Mouse (Mus musculus) neural tube, embryonic 11.5 days (tissue): Measurements from ENCODE around the gene Frem2. TPM values are rescaled to one million over a fixed set of nuclear protein-coding genes. Genes with fewer than 3 reads are reported as not detected.

Experiments used
- ATAC-seq: fragments of 200-750 bp; cut with Nextera tagmentation; 2 replicates; pipeline ENCODE4 v1.8.0; 2017; ENCODE audit warnings: moderate number of reproducible peaks, mild to moderate bottlenecking, moderate TSS enrichment, moderate library complexity; ENCODE audit not compliant: insufficient read depth, low FRiP score, low TSS enrichment
- DNase-seq: peaks from one replicate; pipeline ENCODE4 v3.0.0-alpha.2; 2015; ENCODE audit warnings: low spot score
- H3K27ac ChIP-seq: fragments of 300-500 bp; sonication (generic); 2 replicates; pipeline ENCODE4 v1.5.1; 2014; ENCODE audit warnings: low read depth, mild to moderate bottlenecking, low read length
- H3K27me3 ChIP-seq: fragments of 300-500 bp; sonication (generic); 2 replicates; pipeline ENCODE4 v1.6.1; 2014; ENCODE audit warnings: mild to moderate bottlenecking, low read length, mixed read lengths; ENCODE audit not compliant: control insufficient read depth, insufficient read depth
- H3K36me3 ChIP-seq: fragments of 300-500 bp; sonication (generic); 2 replicates; pipeline ENCODE4 v1.6.1; 2014; ENCODE audit warnings: mild to moderate bottlenecking, low read length, moderate library complexity, mixed read lengths; ENCODE audit not compliant: control insufficient read depth, insufficient read depth
- H3K4me1 ChIP-seq: fragments of 300-500 bp; sonication (generic); 2 replicates; pipeline ENCODE4 v1.6.1; 2014; ENCODE audit warnings: low read length, mixed read lengths; ENCODE audit not compliant: control insufficient read depth, insufficient read depth
- H3K4me2 ChIP-seq: fragments of 300-500 bp; sonication (generic); 2 replicates; pipeline ENCODE4 v1.6.1; 2014; ENCODE audit warnings: low read depth, mild to moderate bottlenecking, moderate library complexity
- H3K4me3 ChIP-seq: fragments of 300-500 bp; sonication (generic); 2 replicates; pipeline ENCODE4 v1.5.1; 2014; ENCODE audit warnings: low read depth, low read length
- H3K9ac ChIP-seq: fragments of 300-500 bp; sonication (generic); 2 replicates; pipeline ENCODE4 v1.6.1; 2014; ENCODE audit warnings: mild to moderate bottlenecking, low read length
- H3K9me3 ChIP-seq: fragments of 300-500 bp; sonication (generic); 2 replicates; pipeline ENCODE4 v1.6.1; 2016; ENCODE audit warnings: low read length; ENCODE audit not compliant: control insufficient read depth
- WGBS: fragments of 180-500 bp; shearing (Covaris S2); extraction: QIAGEN DNeasy Blood & Tissue Kit; methylation state at CpG from one replicate; pipeline ENCODE4 v1.1.7; 2014; 5-methylcytosine and 5-hydroxymethylcytosine counted together
- polyA plus RNA-seq: library from polyadenylated mRNA; unstranded; fragments of >200 nt; fragmentation: Nextera tagmentation; extraction: Ambion mirVana; gene quantifications from 2 replicates; pipeline ENCODE4 v1.2.1, GENCODE M21; 2014

Frem2 gene
- polyA plus RNA-seq, 1 experiment from 2014 or later: 3.5 TPM

- WGBS: 97% methylated on average over 30 of the region's 30 CpGs
- ATAC-seq: no peak; the same call in 1 of the 2 replicates
Measured at GRCm38 (mm10) chr3:53478419-53479046, 178.6 kb downstream of the Frem2 start.

GRCm38 (mm10) chr3:53477468-53477867, 179.7 kb downstream of the Frem2 start:
- H3K27me3 ChIP-seq: no peaks in the 10 kb centered on the region

More at GRCm38 (mm10) chr3:53478419-53479046, 178.6 kb downstream of the Frem2 start:
- Histone ChIP-seq H3K9me3 (no peaks in the 10 kb centered on the region), H3K9ac (no peak overlapping the region), H3K4me2 (no peak overlapping the region), H3K36me3 (peaks cover 23% of the 10 kb centered on the region), H3K27ac (no peak overlapping the region), H3K4me3 (no peak overlapping the region), H3K27me3 (no peaks in the 10 kb centered on the region), H3K4me1 (no peaks in the 10 kb centered on the region)
- no peak for DNase-seq

DNA sequence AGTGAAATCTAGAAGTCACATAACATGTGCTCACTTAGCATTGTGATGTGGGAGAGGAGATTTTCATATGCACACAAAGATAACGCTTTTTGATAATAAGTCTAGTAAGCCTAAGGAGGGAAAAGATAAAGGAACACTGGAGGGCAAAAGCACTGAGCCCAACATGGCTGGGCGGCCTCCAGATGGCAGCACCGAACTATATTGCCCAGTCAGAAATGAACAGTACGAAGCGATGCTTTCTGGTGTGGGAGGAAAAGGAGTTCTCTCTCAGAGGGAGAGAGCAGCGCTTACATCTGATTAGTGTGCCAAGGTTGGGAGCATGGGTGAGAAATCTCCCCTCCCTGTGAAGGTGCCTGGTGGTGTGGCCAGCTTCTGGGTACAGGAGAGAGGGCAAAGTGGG, 181.3 kb downstream of the Frem2 start:
- Histone ChIP-seq H3K27me3 (no peaks in the 10 kb centered on the region), H3K36me3 (peaks cover 36% of the 10 kb centered on the region), H3K9ac (no peak overlapping the region), H3K4me1 (no peaks in the 10 kb centered on the region), H3K4me3 (no peak overlapping the region), H3K4me2 (no peak overlapping the region), H3K9me3 (no peaks in the 10 kb centered on the region), H3K27ac (no peak overlapping the region)
- no peak for ATAC-seq
- DNase-seq: peak; percentile 39
- WGBS: 85% methylated on average over 6 of the region's 6 CpGs

More at GRCm38 (mm10) chr3:53477468-53477867, 179.7 kb downstream of the Frem2 start:
- H3K4me3 ChIP-seq: no peak overlapping the region
- ATAC-seq (no peak), DNase-seq (no peak)
- peaks cover 31% of the 10 kb centered on the region for H3K36me3 ChIP-seq
- H3K9me3 ChIP-seq: no peaks in the 10 kb centered on the region
- H3K4me1 ChIP-seq: no peaks in the 10 kb centered on the region
- H3K9ac ChIP-seq: no peak overlapping the region
- H3K4me2 ChIP-seq: no peak overlapping the region
- 95% methylated on average over 17 of the region's 17 CpGs for WGBS
- no peak overlapping the region for H3K27ac ChIP-seq

- Histone ChIP-seq H3K9ac (no peak overlapping the region), H3K9me3 (no peaks in the 10 kb centered on the region), H3K4me3 (no peak overlapping the region), H3K27ac (no peak overlapping the region), H3K27me3 (no peaks in the 10 kb centered on the region), H3K4me2 (no peak overlapping the region), H3K36me3 (peaks cover 35% of the 10 kb centered on the region), H3K4me1 (no peaks in the 10 kb centered on the region)
- no peak for DNase-seq
- ATAC-seq: no peak
- 79% methylated on average over 4 of the region's 4 CpGs for WGBS
Measured at GRCm38 (mm10) chr3:53474179-53474578, 183.0 kb downstream of the Frem2 start.

- Histone ChIP-seq H3K9ac (no peak overlapping the region), H3K36me3 (peaks cover 20% of the 10 kb centered on the region), H3K4me1 (peaks cover under 1% of the 10 kb centered on the region; the same call in 1 of the 2 replicates), H3K27ac (no peak overlapping the region), H3K4me3 (no peak overlapping the region), H3K27me3 (no peaks in the 10 kb centered on the region), H3K9me3 (no peaks in the 10 kb centered on the region), H3K4me2 (no peak overlapping the region)
- DNase-seq (no peak), ATAC-seq (no peak)
- WGBS: 92% methylated on average over 5 of the region's 5 CpGs
Measured at GRCm38 (mm10) chr3:53472061-53472460, 185.1 kb downstream of the Frem2 start.

DNA sequence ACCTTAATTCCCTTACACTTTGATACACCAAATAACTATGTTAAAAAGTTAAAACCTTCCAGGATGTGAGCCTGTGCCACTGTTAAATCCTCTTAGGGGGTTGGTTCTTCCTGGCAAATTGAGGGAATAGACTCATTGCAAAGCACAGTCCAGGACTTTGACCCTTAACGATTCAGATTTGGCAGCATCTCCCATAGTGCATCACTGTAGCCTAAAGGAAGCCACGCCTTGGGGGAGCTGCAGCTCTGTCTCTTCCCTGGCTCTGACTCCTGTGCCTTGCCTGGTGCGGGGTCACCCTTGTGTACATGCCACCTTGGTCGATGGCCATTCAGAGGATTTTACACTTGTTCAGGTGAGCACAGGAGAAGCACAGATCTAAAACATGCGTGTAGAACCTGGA, 187.5 kb downstream of the Frem2 start:
- Histone ChIP-seq H3K9me3 (no peaks in the 10 kb centered on the region), H3K4me2 (no peak overlapping the region), H3K27me3 (no peaks in the 10 kb centered on the region), H3K36me3 (peaks cover 17% of the 10 kb centered on the region), H3K4me1 (peaks cover 15% of the 10 kb centered on the region), H3K27ac (no peak overlapping the region), H3K9ac (no peak overlapping the region), H3K4me3 (no peak overlapping the region)
- ATAC-seq (no peak), DNase-seq (no peak)
- WGBS: 94% methylated on average over 5 of the region's 5 CpGs

GRCm38 (mm10) chr3:53467356-53467755, 189.8 kb downstream of the Frem2 start:
- no peaks in the 10 kb centered on the region for H3K27me3 ChIP-seq
- ATAC-seq (no peak), DNase-seq (no peak)
- no peaks in the 10 kb centered on the region for H3K9me3 ChIP-seq
- WGBS: 93% methylated on average over 5 of the region's 5 CpGs
- peaks cover 15% of the 10 kb centered on the region for H3K4me1 ChIP-seq
- H3K9ac ChIP-seq: no peak overlapping the region
- no peak overlapping the region for H3K4me2 ChIP-seq
- H3K4me3 ChIP-seq: no peak overlapping the region
- H3K27ac ChIP-seq: no peak overlapping the region
- peaks cover 6% of the 10 kb centered on the region for H3K36me3 ChIP-seq

DNA sequence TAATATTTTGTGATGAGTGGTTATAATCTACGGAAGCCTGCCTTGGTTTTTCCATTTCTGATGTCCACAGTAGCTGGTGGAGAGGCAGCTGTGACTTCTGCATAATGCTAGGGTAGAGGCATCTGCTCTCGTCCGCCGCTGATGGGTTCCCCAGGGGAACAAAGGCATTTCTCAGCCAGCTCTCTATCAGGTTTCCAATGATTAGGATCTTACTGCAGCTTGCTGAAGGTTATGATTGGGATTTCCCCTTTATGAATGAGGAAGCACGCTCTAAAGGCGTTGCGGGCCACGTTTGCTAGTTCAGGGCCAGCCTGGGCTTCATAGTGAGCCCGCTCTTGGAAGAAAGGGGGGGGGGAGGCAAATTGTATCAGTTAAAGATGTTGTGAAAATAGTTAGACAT, 190.7 kb downstream of the Frem2 start:
- peaks cover 15% of the 10 kb centered on the region for H3K4me1 ChIP-seq
- no peaks in the 10 kb centered on the region for H3K9me3 ChIP-seq
- H3K27me3 ChIP-seq: no peaks in the 10 kb centered on the region
- H3K4me3 ChIP-seq: no peak overlapping the region
- DNase-seq (peak; percentile 20), ATAC-seq (no peak)
- peak overlapping the region; percentile 26; the same call in 1 of the 2 replicates for H3K9ac ChIP-seq
- no peak overlapping the region for H3K27ac ChIP-seq
- peak overlapping the region; percentile 55 for H3K4me2 ChIP-seq
- peaks cover 6% of the 10 kb centered on the region for H3K36me3 ChIP-seq
- WGBS: 68% methylated on average over 9 of the region's 9 CpGs

DNA sequence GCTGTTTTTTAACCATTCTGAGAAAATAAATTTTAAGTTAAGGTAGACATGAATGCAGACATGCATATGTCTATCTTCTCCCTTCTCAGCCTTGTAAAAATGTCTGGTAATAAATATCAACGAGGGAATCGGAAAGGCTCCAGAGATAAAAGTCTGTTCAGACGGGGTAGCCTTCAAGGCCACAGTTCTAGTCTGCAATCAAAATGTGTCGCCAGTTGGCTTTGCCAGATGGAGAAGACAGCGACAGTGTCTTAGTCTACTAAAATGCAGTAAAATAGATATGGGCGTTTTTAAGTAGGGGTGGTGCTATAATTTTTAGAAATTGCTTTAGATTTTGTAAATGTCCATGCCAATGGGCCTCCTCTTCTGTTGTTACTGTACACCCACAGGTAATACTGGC, 191.8 kb downstream of the Frem2 start:
- no peaks in the 10 kb centered on the region; the same call in 1 of the 2 replicates for H3K36me3 ChIP-seq
- peak overlapping the region; percentile 55 for H3K4me2 ChIP-seq
- DNase-seq (no peak), ATAC-seq (no peak)
- H3K27ac ChIP-seq: no peak overlapping the region
- H3K4me1 ChIP-seq: peaks cover 15% of the 10 kb centered on the region
- H3K4me3 ChIP-seq: peak overlapping the region; percentile 85
- H3K27me3 ChIP-seq: no peaks in the 10 kb centered on the region
- H3K9ac ChIP-seq: no peak overlapping the region
- H3K9me3 ChIP-seq: no peaks in the 10 kb centered on the region
- 64% methylated on average over 6 of the region's 6 CpGs for WGBS
